ENCODE assay signal across 18 mouse cellular contexts in genomic region chr14:59720386-59720785, GRCm38 (mm10).
"Had no signal": no experiment of that assay in that cellular context is flagged by ENCODE, and none has a peak within 500 bp of the region (broad histone marks: within the 10 kb centered on the region; RNA-seq: fewer than 3 reads in every experiment).

No protein-coding gene starts in this region.

- H3K27ac ChIP-seq: hindbrain, embryonic 14.5 days; intestine, embryonic 15.5 days; limb, embryonic 15.5 days; liver, embryonic 13.5 days; lung, embryonic 15.5 days; macrophage; midbrain, embryonic 12.5 days; neural tube, embryonic 13.5 days had no signal

- DNase-seq: kidney, adult 18-20 months; kidney, postnatal 10 days; kidney, postnatal 4 days; liver, embryonic 13.5 days; liver, postnatal 0 days; lung, postnatal 14 days; retina, postnatal 1 day; spleen, adult 18-20 months; thymus, adult 2 months; thymus, postnatal 25 days had no signal

- H3K4me3 ChIP-seq: intestine, embryonic 15.5 days; limb, embryonic 15.5 days; liver, embryonic 13.5 days; lung, embryonic 15.5 days; midbrain, embryonic 12.5 days; neural tube, embryonic 13.5 days had no signal

- ATAC-seq: intestine, embryonic 15.5 days; liver, postnatal 0 days; midbrain, embryonic 16.5 days had no signal
